Mouse (Mus musculus): ENCODE results near the gene Gucy1b2.

GRCm38 (mm10) chr14:62456239-62456747 is at the start of gene Gucy1b2:
- TF ChIP-seq CTCF (IDR thresholded peaks at IDR 0.05) (no peak), EP300 (IDR thresholded peaks at IDR 0.05) (no peak)

Data from lung, postnatal 0 days (tissue).